Mouse (Mus musculus) embryo, embryonic 10.5 days (tissue): ENCODE measurements around the gene Krtap13.
"Not testable (repeated sequence)": the region's sequence is repeated elsewhere in the genome, so short reads cannot be mapped to it uniquely, and the experiment has no call there.

ENCODE experiments used
- DNase-seq: peaks from one replicate; pipeline ENCODE4 v3.0.0-alpha.2; 2015; ENCODE audit warnings: low spot score

The Krtap13 gene

GRCm38 (mm10) chr16:88751535-88751934, at the start of gene Krtap13:
TSS of gene Krtap13 (minus strand) at chr16:88751635.
- not testable (repeated sequence) for DNase-seq

- DNase-seq: no peak
These were observed 35.4 kb upstream of the Krtap13 start for GRCm38 (mm10) chr16:88786786-88787185.

DNA sequence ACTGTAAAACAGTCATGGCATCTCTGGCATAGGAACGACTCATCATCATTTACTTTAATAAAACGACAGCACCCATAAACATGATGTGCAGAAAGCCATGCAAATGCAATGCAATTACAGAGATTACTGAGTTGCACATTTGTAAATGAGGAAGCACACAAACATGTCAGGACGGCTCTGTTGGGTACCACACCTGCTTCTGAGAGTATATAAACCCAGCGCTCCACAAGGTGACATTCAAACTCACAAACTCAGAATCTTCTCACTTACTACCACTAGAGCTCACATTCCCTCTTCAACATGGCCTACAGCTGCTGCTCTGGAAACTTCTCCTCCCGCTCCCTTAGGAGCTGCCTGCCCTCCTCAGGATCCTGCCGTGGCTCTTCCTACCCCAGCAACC, 26.2 kb upstream of the Krtap13 start, which contains the start of gene Gm5965:
Gene Gm5965 (plus strand): TSS at position 301 of the 400 bp plus-strand sequence.
- no peak for DNase-seq

DNA sequence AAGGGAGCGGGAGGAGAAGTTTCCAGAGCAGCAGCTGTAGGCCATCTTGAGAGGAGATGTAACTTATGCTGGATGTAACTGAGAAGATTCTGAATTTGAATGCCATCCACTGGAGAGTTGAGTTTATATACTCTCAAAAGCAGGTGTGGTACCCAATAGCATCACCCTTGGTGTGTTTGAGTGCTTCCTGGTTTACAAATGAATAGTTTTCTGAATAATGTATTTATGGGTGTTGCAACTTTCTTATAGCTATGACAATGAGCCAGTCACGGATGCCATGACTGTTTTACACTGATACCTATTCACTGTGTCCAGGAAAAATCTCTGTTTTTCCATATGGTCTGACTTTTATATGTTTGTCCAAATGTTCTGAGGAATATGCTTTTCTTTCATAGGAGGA, 22.7 kb upstream of the Krtap13 start, which contains the start of gene 2310057N15Rik:
Gene 2310057N15Rik (minus strand): TSS at position 101 of the 400 bp plus-strand sequence.
- no peak for DNase-seq

DNA sequence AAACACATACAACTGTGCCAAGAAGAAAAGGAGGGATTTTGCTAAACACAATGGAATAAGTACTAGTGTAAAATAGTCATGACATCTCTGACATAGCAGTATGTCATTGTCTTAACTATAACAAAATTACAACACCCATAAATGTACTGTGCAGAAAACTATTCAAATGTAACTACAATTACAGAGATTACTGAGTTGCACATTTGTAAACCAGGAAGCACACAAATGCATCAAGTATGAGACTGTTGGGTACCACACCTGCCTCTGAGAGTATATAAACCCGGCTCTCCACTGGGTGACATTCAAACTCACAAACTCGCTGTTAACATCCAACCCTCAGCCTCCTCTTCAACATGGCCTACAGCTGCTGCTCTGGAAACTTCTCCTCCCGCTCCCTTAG, 7.1 kb upstream of the Krtap13 start, which contains the start of gene 2310034C09Rik:
Gene 2310034C09Rik (plus strand): TSS at position 301 of the 400 bp plus-strand sequence.
- DNase-seq: not testable (repeated sequence)

- DNase-seq: no peak
These were observed 3.5 kb downstream of the Krtap13 start for GRCm38 (mm10) chr16:88747943-88748342.

DNA sequence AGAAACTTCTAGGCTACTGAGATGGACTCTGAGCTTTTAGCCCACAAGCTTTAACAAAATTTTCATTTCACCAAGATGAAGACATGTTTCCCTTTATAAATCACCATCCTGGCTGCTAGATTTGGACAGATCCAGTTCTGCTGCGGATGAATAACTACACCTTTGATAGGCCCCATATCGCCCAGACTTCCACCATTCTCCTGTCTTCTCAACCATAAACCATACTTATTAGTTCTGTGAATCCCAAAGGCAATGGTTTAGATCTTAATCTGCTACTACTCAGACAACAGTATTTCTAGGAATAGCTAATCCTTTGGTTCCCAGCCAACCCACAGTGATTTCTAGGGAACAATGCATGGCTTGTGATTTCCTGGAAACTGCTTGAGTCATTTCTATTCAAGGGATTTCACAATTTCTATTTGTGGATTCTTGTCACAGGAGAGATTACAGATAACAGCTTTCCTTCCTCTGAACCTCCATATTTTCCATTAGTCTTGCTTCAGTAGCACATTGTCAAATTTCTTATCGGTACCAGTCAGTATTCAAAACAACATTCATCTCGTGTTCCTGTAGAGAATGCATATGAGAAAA, 6.6 kb downstream of the Krtap13 start:
- no peak for DNase-seq

DNA sequence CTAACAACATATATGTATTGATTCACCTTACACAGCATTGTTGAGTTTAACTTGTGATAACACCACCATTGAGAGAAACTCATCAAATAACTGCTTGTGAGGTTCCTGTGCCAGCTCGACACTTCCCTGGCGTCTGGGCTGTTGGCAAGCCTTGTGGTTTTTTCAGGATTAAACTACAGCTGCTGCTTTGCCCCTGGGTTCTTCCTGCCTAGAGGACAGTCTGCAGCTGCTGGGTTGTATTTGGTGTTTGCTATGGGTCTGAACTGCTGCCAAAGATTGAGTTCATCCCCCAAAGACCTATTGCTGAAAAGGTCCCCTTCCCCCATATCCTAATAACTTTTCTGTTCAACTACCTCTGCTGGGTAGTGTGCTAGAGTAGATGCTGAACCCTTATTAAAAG, 16.0 kb downstream of the Krtap13 start:
- no peak for DNase-seq

GRCm38 (mm10) chr16:88728812-88729275, 22.6 kb downstream of the Krtap13 start, which contains the start of gene Krtap13-1:
TSS of gene Krtap13-1 (plus strand) at chr16:88728862.
- no peak for DNase-seq

- DNase-seq: no peak
These were observed 31.4 kb downstream of the Krtap13 start for GRCm38 (mm10) chr16:88720031-88720430.

DNA sequence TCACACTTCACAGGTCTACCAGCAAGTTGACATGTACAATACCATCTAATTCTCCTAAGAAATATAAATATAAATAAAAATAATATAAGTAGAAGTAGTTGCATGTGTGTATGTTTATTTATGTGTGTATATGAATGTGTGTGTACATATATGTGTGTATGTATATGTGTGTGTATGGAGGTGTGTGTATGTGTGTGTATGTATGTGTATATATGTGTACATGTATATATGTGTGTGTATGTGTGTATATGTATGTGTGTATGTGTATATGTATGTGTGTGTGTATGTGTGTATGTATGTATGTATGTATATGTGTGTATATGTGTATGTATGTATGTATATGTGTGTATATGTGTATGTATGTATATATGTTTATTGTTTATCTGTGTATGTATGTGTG, 34.9 kb downstream of the Krtap13 start:
- no peak for DNase-seq

GRCm38 (mm10) chr16:88711245-88711644, 40.2 kb downstream of the Krtap13 start:
- no peak for DNase-seq

GRCm38 (mm10) chr16:88710757-88711156, 40.7 kb downstream of the Krtap13 start:
- DNase-seq: no peak

DNA sequence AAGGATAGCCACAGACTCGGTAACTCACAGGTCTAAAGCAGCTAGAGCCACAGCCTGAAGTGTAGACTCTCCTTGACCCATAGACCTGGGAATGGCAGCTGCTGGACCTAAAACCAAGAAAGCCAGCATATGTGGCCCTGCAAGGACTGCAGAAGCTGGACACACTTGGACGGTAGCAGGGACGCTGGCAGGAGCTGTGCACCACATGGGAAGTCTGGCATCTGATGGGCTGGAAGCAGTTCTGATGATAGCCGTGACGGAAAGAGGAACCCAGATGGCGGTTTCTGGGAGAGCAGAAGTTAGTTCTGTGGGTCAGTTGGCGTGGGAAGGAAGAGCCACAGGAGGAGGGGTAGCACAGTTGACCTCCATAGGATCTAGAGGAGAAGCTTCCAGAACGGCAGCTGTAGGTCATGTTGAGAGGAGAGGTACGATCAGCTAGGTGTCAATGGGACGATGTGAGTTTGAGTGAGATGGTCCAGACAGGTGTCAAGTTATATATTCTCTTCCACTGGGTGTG, 43.9 kb downstream of the Krtap13 start, which contains the start of gene 2310061N02Rik:
Gene 2310061N02Rik (minus strand): TSS at position 467 of the 517 bp plus-strand sequence.
- DNase-seq: no peak

- peak; percentile 13 for DNase-seq
These were observed 50.2 kb downstream of the Krtap13 start for GRCm38 (mm10) chr16:88701072-88701864.
